Mouse (Mus musculus) liver, embryonic 18 days (tissue): ENCODE measurements around the gene Ube2j2. TPM values are rescaled to one million over a fixed set of nuclear protein-coding genes. Genes with fewer than 3 reads are reported as not detected.

Source experiments
- polyA plus RNA-seq: library from polyadenylated mRNA; depleted of rRNA; stranded (reverse); fragments of >200 nt; gene quantifications from 2 replicates; pipeline ENCODE4 v1.2.3, GENCODE M21; 2012; rRNA removed

Gene Ube2j2
- polyA plus RNA-seq, result 32.2 and 32.3 TPM in 2 replicates

DNA sequence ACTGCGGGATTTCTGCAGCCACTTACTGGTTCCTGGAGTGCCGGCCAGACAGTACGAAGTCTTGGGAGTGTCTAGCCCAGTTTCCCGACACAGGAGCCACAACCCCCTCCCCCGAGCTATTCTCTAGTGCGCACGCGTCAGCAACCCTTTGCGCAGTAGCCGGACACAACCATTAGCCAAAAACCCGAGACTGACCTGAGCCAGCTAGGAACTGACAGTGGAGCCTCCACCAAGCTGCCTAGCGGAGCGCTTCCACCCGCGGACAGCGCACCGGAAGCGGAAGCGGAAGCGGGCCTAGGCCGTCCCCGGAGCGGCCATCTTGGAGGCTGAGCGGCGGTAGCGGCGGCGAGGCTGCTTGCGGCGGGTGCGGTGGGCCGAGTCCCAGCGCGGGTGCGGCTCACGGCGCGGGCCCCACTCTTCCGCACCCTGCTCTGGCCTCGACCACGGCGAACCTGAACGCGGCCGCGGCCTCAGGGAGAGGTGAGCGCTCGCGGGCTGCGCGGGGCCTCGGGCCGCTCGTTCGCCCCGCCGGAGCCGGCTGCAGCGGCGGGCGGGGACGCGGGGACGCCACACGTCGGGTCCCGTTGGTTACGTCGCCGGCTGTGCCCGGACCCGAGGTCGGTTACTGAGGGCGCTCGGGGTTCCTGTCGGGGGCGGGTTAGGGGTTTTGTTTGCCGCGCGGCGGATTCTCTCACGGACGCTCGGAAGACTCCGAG lies at the start of gene Ube2j2:
TSS of gene Ube2j2 (plus strand) at position 298 of the 716 bp plus-strand sequence.

GRCm38 (mm10) chr4:155962167-155962971 lies 18.7 kb downstream of the Ube2j2 start, which contains the start of gene C1qtnf12:
TSS of gene C1qtnf12 (plus strand) at chr4:155962318.

GRCm38 (mm10) chr4:155992241-155992905 lies 48.7 kb downstream of the Ube2j2 start, which contains the start of the genes B3galt6 and Sdf4:
TSS of gene B3galt6 (minus strand) at chr4:155992649.
TSS of gene Sdf4 (plus strand) at chr4:155992872.

Other genes with a start within 250 kb of the Ube2j2 start
- gene Fndc10, start 249.5 kb upstream of the Ube2j2 start, polyA plus RNA-seq, result 0.55 and 0.61 TPM in 2 replicates
- gene Ssu72, start 239.0 kb upstream of the Ube2j2 start, polyA plus RNA-seq, result 49.1 and 49.2 TPM in 2 replicates
- gene Tmem240, start 209.0 kb upstream of the Ube2j2 start, polyA plus RNA-seq, result 0.16 and 0.23 TPM in 2 replicates
- 41.4 and 52.8 TPM in 2 replicates for gene Atad3a, start 182.7 kb upstream of the Ube2j2 start, polyA plus RNA-seq
- gene Vwa1, start 169.1 kb upstream of the Ube2j2 start, polyA plus RNA-seq, result 0.10 and 0.16 TPM in 2 replicates
- 0.55 and 0.60 TPM in 2 replicates for gene Tmem88b, start 158.0 kb upstream of the Ube2j2 start, polyA plus RNA-seq
- gene Ankrd65, start 153.4 kb upstream of the Ube2j2 start, polyA plus RNA-seq, result 0.06 and 0.08 TPM in 2 replicates
- gene Mrpl20, start 141.0 kb upstream of the Ube2j2 start, polyA plus RNA-seq, result 50.2 and 58.8 TPM in 2 replicates
- gene Ccnl2, start 131.3 kb upstream of the Ube2j2 start, polyA plus RNA-seq, result 103 and 115 TPM in 2 replicates
- gene Aurkaip1, start 112.6 kb upstream of the Ube2j2 start, polyA plus RNA-seq, result 67.1 and 69.6 TPM in 2 replicates
- 14.4 and 15.6 TPM in 2 replicates for gene Mxra8, start 104.2 kb upstream of the Ube2j2 start, polyA plus RNA-seq
- 25.7 and 28.6 TPM in 2 replicates for gene Dvl1, start 96.4 kb upstream of the Ube2j2 start, polyA plus RNA-seq
- 0.14 and 0.15 TPM in 2 replicates for gene Tas1r3, start 80.5 kb upstream of the Ube2j2 start, polyA plus RNA-seq
- gene Cptp, start 74.4 kb upstream of the Ube2j2 start, polyA plus RNA-seq, result 5.5 and 6.5 TPM in 2 replicates
- 16.9 and 18.1 TPM in 2 replicates for gene Ints11, start 74.3 kb upstream of the Ube2j2 start, polyA plus RNA-seq
- 14.0 and 16.1 TPM in 2 replicates for gene Pusl1, start 52.0 kb upstream of the Ube2j2 start, polyA plus RNA-seq
- gene Acap3, start 52.0 kb upstream of the Ube2j2 start, polyA plus RNA-seq, result 5.1 and 6.3 TPM in 2 replicates
- 22.6 and 24.1 TPM in 2 replicates for gene C1qtnf12, start 18.5 kb downstream of the Ube2j2 start, polyA plus RNA-seq
- 2.4 TPM in 2 replicates for gene B3galt6, start 48.8 kb downstream of the Ube2j2 start, polyA plus RNA-seq
- 36.5 and 36.9 TPM in 2 replicates for gene Sdf4, start 49.0 kb downstream of the Ube2j2 start, polyA plus RNA-seq
- 0.71 and 1.2 TPM in 2 replicates for gene Tnfrsf4, start 70.0 kb downstream of the Ube2j2 start, polyA plus RNA-seq
- 0.54 and 0.59 TPM in 2 replicates for gene Tnfrsf18, start 82.3 kb downstream of the Ube2j2 start, polyA plus RNA-seq
- 0.67 and 0.83 TPM in 2 replicates for gene Ttll10, start 115.6 kb downstream of the Ube2j2 start, polyA plus RNA-seq
- 9.1 and 9.9 TPM in 2 replicates for gene 9430015G10Rik, start 166.2 kb downstream of the Ube2j2 start, polyA plus RNA-seq
- gene Rnf223, start 186.7 kb downstream of the Ube2j2 start, polyA plus RNA-seq, result 0.14 and 0.21 TPM in 2 replicates